In the genomic region with DNA sequence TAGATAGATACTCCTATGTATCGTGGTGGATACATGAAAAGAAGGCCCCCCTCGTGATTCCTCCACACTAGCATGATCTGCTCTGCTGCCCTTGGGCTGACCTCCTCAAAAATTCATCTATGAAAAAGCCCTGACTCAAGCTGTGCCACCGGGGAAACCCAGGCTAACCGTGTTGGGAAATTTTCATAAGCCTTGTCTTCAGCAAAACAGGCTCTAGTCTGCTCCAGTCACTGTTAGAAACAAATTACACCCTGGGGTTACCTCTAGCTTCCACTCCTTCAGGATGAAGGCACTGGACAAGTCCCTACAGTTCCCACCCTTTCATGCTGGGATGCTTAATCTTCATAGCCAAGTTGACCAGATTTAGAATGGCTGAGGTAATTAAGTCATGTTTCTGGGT, we compare ENCODE assay signal across 33 mouse cellular contexts.
"Had no signal": no experiment of that assay in that cellular context is flagged by ENCODE, and none has a peak within 500 bp of the region (broad histone marks: within the 10 kb centered on the region; RNA-seq: fewer than 3 reads in every experiment).

No protein-coding gene starts in this region.

- H3K9ac ChIP-seq: heart, embryonic 12.5 days; heart, embryonic 13.5 days; heart, embryonic 15.5 days; hindbrain, embryonic 12.5 days; hindbrain, embryonic 13.5 days; hindbrain, embryonic 14.5 days; hindbrain, embryonic 15.5 days; intestine, embryonic 15.5 days; kidney, embryonic 15.5 days had no signal

- H3K36me3 ChIP-seq: heart, embryonic 10.5 days; heart, embryonic 12.5 days; heart, embryonic 13.5 days; heart, embryonic 15.5 days; hindbrain, embryonic 10.5 days; hindbrain, embryonic 12.5 days; hindbrain, embryonic 13.5 days; hindbrain, embryonic 15.5 days; intestine, embryonic 15.5 days; kidney, embryonic 15.5 days had no signal

- H3K4me3 ChIP-seq: heart, embryonic 10.5 days; heart, embryonic 12.5 days; heart, embryonic 13.5 days; heart, embryonic 15.5 days; hindbrain, embryonic 10.5 days; hindbrain, embryonic 12.5 days; hindbrain, embryonic 13.5 days; hindbrain, embryonic 15.5 days; intestine, embryonic 15.5 days; kidney, embryonic 15.5 days; layer of hippocampus, adult 2 months had no signal

- H3K27ac ChIP-seq: heart, embryonic 10.5 days; heart, embryonic 13.5 days; heart, embryonic 15.5 days; hindbrain, embryonic 10.5 days; hindbrain, embryonic 12.5 days; hindbrain, embryonic 13.5 days; hindbrain, embryonic 14.5 days; hindbrain, embryonic 15.5 days; hindbrain, postnatal 0 days; intestine, embryonic 15.5 days; kidney, embryonic 15.5 days; kidney, postnatal 0 days; layer of hippocampus, adult 2 months had no signal

- ATAC-seq: hindbrain, embryonic 16.5 days; hindbrain, postnatal 0 days; inflammation-experienced regulatory T-cells, adult 6 months; intestine, embryonic 15.5 days; intestine, embryonic 16.5 days had no signal

- DNase-seq: heart, postnatal 10 days; heart, postnatal 14 days; heart, postnatal 36 days; kidney, adult 11 months; kidney, adult 18-20 months; kidney, adult 2 months; kidney, adult 8-10 months; kidney, adult 9 months; kidney, postnatal 10 days; kidney, postnatal 14 days; kidney, postnatal 25 days; kidney, postnatal 36 days; kidney, postnatal 4 days; layer of hippocampus, adult 9-11 months; layer of hippocampus, postnatal 36 days had no signal

- H3K9me3 ChIP-seq: heart, embryonic 10.5 days; heart, embryonic 15.5 days; hindbrain, embryonic 10.5 days; hindbrain, embryonic 12.5 days; hindbrain, embryonic 13.5 days; hindbrain, embryonic 15.5 days; intestine, embryonic 15.5 days had no signal

- H3K4me2 ChIP-seq: heart, embryonic 11.5 days; heart, embryonic 12.5 days; heart, embryonic 13.5 days; heart, embryonic 15.5 days; hindbrain, embryonic 12.5 days; hindbrain, embryonic 13.5 days; hindbrain, embryonic 14.5 days; hindbrain, embryonic 15.5 days; intestine, embryonic 15.5 days; kidney, embryonic 15.5 days had no signal

- H3K4me1 ChIP-seq: hindbrain, embryonic 12.5 days; hindbrain, embryonic 15.5 days; intestine, embryonic 15.5 days; kidney, embryonic 15.5 days had no signal

- H3K27me3 ChIP-seq: heart, embryonic 12.5 days; heart, embryonic 13.5 days; heart, embryonic 15.5 days; hindbrain, embryonic 12.5 days; hindbrain, embryonic 13.5 days; hindbrain, embryonic 15.5 days; intestine, embryonic 15.5 days; kidney, embryonic 15.5 days had no signal
